Mouse (Mus musculus) fat pad, adult 2 months (tissue): ENCODE data around the gene Tardbp.

Source experiments
- DNase-seq: peaks from one replicate; pipeline ENCODE4 v3.0.0-alpha.2; 2011; ENCODE audit warnings: low read depth, low spot score; ENCODE audit errors: extremely low read depth

Gene Tardbp

DNA sequence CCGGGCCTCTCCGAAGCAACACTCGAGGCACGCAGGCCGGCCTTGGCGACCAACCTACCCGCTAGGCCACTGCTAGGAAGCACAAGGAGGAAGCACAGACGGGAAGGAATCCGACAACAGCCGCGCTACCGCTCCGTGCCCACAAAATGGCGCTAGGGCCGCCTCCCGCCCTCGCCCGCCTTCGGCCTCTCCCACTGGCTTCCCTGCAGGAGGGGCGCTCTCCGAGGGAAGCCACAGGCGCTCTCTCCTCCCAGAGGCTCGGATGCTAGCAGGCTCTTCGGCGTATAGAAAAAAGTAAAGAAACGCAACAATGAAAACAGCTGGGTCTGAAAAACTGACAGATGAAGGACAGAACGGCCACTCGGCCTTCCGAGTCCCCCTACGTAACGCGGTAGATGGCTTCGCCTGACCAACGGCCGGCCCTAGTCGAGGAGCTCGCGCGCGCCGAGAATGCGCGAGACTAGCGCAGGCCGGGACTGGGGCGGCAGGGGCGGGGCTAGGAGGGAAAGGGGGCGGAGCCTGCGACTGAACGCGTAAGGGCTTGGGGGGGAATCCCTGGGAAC, at the start of gene Tardbp:
Gene Tardbp, minus strand, starts transcription at position 397 of the 563 bp plus-strand sequence.
- no peak for DNase-seq

DNA sequence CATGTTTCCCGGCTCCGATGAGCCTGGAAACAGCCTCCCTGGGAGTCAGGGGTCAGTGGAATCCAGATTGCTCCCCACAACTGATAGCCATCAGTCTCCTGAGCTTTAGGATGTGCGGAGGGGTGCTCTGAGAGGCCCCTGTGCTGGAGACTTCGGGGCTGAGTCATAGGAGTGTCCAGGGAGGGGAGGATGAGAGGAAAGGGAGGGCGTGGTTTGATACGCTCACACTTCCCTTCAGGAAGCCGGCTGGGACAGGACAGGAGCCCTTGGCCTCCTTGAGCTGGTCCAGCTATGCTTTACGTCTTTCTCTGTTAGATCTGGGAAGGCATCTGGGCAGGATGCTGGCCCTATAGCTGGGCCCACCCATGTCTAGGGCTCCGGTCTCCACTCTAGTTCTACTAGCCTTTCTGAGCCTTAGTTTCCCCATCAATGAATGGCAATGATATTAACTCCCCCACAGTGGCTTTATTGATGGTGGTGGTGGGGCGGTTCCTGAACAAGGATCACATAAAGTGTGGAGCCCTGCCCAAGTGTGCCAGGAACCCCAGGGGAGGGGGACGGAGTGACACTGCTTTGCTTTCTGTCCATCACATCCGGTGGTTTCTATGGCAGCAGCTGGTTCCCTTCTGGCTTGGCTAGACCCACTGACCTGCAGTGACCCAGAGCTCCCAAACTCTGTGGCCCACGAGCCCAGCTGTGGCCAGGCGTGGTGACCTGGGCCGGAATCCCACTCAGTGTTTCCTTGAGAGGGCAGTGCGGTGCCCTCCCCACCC, 49.6 kb upstream of the Tardbp start:
- no peak for DNase-seq

DNA sequence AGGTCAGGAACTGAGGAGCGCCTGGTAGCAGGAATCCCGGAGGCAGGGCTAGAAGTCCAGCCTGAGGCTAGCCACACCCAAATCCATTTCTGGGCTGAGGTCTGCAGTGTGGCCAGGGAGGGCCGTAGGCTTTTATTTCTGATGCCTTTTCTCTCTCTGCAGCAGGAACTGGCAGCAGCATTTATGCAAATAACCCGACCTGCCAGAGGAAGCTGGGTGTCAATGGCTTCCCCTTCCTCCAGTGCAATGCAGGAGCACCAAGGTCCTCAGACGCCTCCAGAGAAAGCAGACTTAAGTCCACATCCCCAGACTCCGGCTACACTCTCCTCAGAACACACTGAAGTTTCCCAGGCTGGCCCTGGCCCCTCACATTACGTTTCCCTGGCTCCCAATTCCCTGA, 48.2 kb upstream of the Tardbp start:
- no peak for DNase-seq

DNA sequence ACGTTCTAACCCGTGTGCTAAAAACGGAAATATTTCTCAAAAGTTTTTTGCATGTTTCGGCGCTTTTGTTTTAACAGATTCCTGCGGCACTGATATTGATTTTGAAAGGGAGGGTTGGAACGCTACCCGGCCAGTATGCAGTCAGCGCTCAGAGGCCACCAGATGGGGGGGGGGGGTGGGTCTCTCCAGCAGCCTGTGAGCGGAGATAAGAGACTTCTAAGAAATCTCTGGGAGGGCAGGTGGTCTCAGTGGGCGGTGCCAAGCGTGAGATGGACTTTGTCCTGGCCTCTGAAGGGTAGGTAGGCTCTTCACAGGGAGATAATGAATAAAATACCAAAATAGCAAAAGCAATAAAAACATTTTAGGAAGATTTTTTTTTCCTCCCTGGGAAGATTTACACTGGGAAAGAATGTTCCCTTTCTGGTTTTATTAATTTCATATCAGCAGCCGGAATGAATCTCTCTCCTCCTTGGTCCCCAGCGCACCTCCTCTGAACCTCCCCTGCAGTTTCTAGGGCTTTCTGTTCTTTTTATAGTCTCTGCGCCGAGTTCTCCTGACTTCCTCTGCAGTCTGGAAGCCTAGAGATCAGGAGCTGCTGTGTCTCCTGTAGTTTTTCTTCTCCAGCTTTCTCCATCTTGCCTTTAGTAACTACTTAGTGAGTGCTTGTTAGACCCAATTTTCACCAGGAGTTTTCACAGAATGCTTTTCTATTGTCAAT, 44.6 kb upstream of the Tardbp start:
- DNase-seq, result no peak

DNA sequence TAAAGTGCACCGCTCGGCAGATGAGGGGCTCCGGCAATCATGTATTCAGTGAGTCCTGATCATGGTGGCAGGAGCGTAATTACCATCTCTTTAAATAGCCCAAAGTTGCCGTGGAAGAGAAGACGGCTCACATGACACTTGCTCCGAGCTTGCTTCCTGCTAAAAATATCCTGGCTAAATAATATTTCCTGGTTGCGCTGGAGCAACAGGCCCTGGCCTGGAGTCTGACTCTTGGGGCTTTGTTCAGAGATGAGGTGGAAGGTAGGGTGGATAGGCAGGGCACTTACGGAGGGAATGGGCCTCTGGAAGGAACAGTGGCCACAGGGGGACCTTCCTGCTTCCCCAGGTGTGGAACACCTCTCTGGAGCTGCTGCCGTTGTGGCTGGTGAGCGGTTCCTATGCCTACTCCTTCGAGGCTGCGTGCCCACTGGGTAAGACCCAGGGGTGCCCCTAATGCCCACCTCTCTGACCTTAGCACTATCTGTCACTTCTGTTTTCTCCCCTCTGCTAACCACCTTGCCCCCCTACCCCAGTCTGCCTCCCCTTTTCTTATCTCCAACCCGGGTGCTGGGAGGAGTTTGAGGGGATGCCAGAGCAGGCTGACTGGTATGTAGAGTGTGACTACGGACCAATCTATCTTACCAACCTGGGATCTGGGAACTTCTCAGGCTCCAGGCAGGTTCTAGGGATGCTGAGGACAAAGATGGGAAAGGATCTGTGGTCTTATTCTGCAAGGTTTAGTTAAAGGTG, 40.4 kb upstream of the Tardbp start:
- no peak for DNase-seq

DNA sequence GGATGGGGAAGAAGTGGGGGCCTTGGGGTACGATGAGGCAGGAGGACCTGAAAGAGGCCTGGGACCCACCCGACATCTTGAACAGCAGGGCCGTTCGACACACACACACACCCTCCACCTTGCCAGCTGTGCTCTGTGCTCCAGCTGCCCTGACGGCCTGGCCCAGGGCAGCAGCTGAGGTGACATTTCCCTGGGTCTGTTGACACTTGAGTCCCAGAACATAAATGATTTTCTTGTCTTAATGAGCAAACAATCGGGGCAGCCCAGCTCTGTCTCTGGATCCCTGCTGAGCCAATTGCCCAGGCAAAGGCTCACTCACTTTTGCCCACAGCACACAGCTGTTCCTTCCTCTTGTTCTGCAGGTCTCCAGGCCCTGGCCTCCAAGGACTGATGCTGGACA, 37.2 kb upstream of the Tardbp start:
- no peak for DNase-seq

DNA sequence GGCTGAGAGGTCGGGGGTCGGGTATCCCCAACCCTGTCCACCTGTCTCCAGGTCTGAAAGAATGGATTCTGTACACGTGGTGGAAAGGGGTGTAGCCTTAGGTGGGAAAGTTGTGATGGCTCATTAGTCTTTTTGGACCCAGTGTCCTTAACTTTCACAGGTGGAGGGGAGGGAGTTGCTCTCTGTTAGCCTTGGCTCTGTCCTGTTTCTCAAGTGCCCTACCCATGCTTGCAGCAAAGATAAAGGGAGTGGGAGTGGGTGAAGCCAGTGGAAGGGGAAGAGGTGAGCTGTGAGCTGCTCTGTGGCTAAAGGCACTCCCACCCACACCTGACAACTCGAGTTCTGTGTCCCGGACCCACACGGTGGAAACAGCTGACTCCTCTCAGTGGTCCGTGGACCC, 36.5 kb upstream of the Tardbp start:
- no peak for DNase-seq

DNA sequence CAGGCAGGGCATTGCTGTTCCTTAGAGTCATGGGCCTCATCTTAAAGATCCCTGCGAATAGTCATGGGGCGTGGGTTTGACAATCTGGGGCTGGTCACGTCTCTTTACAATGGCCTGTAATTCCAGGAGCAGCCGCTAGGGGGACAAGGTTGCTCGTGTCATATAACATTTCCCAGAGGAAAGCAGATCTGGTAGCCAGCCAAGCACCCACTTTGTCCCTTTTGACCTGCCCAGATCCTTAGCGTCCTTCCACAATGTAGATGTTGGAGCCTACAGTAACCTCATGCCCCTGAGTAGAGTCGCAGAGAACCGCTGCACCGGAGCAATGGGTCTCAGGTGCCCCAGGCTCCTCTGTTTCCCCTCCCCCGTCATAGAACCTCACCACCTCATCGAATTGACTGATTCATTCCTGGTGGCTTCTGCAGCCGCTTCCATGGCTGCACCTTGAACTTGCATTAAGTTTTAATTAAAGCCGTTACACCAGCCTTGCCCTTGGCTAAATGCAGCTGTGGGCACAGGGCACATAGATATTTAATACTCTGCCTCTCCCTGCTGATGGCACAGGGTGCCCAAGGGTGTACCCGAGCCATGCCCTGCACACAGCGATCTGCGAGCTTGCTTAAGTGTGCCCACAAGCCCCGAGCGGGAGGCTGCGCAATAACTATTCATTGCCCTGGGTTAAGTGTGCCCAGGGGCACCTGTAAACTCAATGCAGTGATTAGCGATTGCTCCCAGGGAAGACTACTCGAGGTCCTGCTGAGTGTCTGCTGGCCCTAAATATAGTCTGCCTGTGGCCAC, 35.5 kb upstream of the Tardbp start:
- no peak for DNase-seq

DNA sequence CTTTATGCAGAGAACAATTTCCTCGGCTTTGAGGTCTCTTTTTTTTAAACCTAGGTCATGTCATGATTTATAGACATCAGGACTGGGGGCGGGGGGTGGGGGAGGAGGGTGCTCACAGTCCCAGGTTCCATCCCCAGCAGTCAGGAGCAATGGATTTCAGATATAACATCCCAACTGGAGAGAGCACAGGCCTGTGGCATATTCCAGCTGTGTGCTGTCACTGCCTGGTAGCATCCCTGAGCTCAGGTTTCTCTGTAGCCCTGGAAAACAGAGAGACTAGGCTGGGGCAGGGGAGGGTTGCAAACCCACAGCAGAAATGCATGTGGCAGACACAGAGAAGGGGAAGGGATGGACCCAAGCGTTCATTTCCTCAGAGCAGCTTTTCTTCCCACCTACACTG, 33.4 kb upstream of the Tardbp start:
- DNase-seq, result no peak

DNA sequence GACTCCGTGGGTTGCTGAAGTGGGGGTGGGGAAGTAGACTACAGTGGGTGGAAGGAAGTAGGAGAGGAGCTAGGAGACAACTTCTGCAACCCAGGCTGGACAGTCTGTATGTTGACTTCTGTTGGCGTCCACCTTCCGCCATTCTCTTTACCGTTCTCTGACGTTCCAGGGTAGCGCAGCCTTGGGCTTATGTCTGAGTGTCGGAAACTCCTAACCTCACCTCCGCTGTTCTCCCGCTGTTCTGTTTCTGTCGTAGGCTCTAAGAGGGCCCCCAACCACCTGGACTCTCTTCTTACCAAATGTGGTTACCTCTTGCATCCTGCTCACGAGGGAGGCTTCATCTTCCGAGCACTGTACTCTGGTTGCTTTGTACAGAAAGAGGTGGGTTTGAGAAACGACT, 31.0 kb upstream of the Tardbp start:
- no peak for DNase-seq

DNA sequence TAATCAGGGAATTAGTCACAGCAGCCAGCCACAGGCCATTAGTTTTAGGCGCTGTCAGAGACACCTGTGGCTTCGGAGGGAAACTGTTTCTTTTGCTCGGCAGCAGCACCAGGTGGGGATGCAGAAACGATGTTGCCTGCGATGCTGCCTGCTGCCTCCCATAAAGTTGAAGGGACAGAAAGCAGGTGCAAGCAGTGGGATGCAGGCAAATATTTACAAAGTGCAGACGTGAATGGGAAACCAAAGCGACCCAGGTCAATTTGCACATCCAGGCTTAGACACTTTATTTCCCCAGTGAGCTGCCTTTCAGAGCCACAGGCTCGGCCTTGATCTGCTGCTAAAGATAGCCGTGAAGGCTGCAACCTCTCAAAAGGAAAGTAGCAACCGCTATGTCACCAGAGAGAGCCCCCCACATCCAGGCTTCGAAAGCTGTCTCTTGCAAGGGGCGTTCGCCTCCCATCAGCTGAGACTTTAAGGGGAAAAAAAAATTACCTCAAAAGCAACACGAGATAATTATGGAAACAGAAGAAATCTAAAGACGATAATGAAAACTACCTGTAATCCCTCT, 30.0 kb upstream of the Tardbp start:
- DNase-seq, result no peak

DNA sequence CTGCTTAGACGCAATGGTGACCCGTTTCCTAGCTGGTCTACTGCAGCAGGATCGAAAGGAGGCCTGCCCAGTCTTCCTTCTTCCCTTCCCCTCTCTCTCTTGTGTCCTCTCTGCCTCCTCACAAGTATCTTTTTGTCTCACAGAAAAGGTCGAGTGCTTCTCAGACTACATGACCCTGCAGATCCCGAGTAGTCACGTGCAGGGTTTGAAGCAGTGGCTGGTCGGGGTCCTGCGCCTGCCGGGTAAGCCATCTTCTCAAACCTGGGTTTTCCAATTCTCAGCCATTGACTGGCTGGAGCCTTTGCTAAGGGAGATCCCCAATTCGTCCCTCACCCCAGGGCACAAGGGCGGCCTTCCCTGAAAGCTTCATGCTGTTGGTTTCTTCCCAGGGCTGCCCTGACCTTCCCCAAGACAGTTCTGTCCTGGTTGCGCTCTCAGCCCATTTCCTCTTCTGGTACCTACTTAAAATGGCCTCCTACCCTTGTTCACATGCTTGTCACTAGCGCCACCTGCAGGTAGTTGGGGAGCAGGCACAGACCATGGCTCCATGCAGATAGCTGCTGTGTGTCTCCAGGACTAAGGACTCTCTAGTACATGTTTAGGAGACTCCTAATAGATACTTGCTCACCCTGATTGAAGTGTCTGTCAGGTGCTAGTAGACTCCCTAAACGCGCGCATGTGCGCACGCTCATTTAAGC, 28.0 kb upstream of the Tardbp start:
- no peak for DNase-seq

DNA sequence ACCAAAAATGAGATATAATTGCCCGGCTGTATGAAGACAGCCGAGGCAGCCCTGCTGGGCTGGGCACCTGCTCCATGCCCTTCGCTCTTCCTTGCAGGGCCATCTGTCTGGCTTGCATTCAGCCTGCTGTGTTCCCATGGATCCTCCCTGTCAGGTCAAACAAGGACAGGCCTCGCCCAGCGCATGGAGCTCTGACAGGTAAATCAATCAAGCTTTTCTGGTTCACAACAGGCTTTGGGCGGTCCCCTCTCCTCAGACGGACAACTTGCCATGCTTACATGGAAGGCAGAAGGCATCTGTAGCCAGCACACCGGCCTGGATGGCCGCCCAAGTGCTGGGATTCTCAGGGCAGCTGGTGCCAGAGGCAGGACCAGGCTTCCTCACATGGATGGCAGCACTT, 24.2 kb upstream of the Tardbp start:
- DNase-seq, result no peak

DNA sequence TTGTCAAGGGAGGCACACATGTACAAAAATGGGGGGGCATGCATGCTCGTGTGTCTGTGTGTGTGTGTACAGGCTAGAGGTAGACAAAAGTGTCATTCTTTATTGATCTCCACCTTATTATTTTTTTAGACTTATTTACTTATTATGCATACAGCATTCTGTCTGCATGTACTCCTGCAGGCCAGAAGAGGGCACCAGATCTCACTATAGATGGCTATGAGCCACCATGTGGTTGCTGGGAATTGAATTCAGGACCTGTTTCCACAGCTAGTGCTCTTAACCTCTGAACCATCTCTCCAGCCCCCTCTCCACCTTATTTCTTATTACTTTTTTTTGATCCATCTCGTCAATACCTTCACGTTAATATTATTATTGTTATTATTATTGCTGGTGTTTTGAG, 22.5 kb upstream of the Tardbp start:
- no peak for DNase-seq

DNA sequence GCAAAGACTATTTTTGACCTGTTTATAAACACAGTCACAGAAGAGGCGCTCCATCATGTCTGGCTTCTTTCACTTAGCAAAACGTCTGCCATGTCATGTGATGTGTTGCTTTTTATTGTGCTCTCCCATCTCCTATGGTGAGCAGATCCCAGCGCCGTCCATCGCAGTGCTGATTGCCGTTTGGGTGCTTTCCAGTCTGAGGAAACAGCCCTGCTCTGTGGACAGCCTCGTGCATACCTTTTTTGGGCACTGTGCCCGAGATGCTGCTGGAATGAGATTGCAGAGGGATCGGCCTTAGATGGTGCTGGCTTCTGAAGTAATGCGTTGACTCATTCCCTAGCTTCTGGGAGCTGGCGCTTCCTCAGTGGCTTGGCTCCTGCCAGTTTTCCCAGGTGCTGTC, 19.8 kb upstream of the Tardbp start:
- no peak for DNase-seq

DNA sequence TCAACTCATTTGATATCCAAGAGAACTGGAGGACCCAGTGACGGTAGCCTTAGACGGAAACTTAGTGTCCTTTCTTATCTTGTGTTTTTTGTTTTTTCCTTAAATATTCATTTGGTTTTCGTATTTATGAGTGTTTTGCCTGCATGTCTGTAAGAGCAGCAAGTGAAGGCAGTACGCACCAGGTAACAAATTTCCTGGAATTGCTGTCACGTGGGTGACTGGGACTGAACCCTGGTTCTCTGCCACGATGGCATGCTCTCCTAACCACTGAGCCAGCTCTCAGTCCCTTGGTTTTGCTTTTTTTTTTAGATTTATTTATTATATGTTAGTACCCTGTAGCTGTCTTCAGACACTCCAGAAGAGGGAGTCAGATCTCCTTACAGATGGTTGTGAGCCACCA, 18.1 kb upstream of the Tardbp start:
- DNase-seq, result no peak

DNA sequence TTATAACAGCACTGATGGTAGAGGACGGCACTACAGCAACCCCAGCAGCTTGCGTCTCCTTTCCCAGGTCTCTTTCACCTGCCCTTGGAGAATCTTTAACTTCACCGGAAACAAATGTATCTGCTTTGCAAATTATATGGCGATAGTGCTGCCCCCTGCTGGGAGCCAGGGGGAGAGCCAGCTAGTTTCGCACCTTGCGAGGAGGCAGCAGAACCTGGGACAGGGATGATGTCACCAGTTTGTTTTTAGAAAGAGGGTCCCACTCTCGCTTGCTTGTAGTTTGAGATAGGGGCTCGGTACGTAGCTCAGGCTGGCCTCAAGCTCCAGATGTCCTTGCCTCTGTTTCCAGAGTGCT, 17.3 kb upstream of the Tardbp start:
- no peak for DNase-seq

DNA sequence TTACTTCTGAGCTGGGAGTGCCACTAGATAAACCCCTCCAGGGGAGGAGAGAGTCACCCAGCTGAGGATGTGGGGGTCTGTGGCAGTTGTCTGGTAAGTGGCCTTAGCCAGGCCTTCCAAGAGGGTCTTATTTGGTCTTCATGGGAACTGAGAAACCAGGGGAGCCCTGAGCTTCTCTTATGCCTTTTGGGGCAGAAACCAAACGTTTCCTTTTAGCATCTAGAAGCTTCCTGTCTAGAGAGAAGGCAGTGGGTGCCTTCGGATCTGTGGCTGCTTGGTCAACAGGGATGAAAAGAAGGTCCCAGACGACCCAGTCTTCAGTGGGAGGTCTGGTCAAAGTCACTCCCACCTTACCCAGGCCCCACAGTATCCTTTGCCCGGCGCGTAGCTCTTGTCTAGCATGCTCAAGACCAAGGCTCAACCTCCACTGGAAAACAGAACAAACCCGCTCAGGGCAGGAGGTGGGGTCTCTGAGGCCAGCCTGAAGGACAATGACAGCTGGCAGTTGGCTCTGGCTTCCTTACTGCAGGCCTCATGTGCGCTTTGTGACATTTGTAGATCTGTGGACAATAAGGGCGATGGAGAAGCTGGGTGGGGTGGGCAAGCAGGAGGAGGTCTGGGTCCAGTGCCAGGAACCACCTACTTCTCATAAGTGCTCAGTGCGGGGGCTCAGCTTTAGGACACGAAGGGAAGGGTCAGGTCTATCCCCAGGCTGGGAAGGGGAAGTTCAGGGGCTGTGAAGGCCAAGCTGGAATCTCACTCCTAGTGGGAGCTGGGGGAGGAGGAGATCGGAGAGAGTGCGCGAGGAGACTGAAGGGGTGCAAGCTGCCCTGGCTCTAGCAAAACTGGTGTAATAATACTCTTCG, 16.7 kb upstream of the Tardbp start, which contains the start of gene Gm572:
Gene Gm572, plus strand, starts transcription at position 27 of the 866 bp plus-strand sequence.
- DNase-seq, result no peak

DNA sequence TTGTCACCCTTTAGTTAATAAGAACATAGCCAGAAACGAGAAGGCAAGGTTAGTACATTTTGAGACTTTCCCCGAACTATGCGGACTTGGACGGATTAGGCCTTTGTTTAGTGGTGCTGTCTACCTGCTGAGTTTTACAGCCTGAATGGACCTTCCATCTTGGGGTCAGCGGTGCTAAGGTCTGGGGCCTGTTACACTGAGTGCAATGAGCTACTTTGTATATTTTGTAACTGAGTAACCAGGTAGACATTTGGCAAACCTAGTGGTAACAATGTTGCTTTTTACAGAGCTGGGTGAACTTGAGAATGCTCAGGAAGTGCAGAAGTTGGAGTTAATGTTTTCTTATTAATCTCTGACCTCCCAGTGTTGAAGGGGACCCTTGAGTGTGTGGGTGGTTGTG, 14.3 kb upstream of the Tardbp start:
- DNase-seq, result no peak
